Mouse (Mus musculus) lung, adult 2 months (tissue): ENCODE measurements at regions not wholly inside any gene's neighbourhood (a gene's known extent, or its start where the extent isn't known, plus 50 kb on each side); places are given as distances from the start of the nearest gene placed in this dataset.

Experiments
- CTCF ChIP-seq: fragments of 200-500 bp; IDR thresholded peaks from 2 replicates; pipeline ENCODE4 v1.5.1; 2011; ENCODE audit warnings: mild to moderate bottlenecking, low read length, control low read depth; ENCODE audit not compliant: insufficient read depth
- POLR2A ChIP-seq: fragments of 200-500 bp; IDR thresholded peaks from 2 replicates; pipeline ENCODE4 v1.6.1; 2011; ENCODE audit warnings: low read depth, mild to moderate bottlenecking, control low read depth, low read length, borderline replicate concordance; ENCODE audit errors: extremely low read depth

DNA sequence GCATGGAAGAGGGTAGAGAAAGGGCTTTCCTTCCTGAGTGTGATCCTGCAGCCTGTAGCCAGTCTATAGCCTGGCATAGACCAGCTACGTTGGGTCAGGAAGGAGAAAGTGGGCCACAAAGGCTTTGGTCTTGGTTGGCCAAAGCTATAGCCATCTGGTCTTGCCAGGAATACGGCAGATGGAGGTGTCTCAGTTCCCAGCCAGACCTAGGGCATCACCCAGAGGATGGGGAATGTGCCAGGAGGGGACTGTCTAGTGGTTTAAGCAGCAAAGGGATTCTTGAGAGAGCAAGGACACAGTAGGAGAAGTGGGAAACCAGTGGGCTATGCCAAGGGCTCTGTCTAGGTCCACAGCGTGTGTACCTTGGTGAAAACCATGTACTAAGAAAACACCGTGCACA lies 251.3 kb upstream of the 9630041A04Rik start:
- no peak for TF ChIP-seq CTCF
- TF ChIP-seq POLR2A = no peak
